Mouse (Mus musculus): Measurements from ENCODE around the gene Yju2. TPM values are rescaled to one million over a fixed set of nuclear protein-coding genes. Genes with fewer than 3 reads are reported as not detected.

Gene Yju2
- total and polyA plus RNA-seq, 3 experiments = 10.7 to 14.4 (median 12.9) TPM

DNA sequence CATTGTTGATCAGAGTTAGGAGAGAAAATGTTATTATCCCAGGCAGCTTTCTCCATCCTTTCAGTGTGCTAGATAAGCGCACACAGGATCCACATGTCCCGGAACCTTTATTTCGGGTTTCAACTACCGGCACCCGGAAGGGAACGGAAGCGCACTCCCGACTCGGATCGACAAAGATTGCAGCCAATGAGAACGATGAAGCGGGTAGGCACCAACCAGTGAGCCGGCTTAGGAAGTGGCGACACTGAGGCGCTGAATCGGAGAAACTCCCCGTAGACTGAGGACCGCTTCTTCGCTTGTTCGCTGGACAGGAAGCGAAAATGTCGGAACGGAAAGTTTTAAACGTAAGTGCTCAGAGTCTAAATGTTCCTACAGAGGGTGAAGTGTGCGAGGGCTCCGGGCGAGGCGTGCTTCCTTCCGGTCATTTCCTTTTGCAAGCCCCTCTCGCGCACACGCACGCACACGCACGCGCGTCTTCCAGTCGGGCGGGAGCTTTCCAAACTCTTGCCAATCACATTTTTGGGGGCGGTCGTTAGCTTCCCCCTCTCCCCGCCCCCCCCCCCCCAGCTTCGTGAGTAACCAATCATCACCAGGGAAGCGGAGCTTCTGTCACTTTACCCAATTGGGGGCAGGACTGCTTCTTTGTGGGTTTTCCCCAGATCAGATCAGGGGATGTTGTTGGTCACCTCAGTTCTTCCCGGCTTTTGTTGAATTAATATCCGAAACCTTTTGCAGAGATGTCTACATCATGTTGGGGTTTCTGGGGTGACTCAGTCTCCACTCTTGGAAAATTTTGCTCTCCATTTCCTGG is at the start of gene Yju2 (continued):
- TF ChIP-seq CTCF (conservative IDR thresholded peaks at IDR 0.05 in 1 of 2, IDR thresholded peaks at IDR 0.05 in 1 of 2; ENCODE audit: low read depth in 2 of 2, low read length in 2 of 2) = no peak

DNA sequence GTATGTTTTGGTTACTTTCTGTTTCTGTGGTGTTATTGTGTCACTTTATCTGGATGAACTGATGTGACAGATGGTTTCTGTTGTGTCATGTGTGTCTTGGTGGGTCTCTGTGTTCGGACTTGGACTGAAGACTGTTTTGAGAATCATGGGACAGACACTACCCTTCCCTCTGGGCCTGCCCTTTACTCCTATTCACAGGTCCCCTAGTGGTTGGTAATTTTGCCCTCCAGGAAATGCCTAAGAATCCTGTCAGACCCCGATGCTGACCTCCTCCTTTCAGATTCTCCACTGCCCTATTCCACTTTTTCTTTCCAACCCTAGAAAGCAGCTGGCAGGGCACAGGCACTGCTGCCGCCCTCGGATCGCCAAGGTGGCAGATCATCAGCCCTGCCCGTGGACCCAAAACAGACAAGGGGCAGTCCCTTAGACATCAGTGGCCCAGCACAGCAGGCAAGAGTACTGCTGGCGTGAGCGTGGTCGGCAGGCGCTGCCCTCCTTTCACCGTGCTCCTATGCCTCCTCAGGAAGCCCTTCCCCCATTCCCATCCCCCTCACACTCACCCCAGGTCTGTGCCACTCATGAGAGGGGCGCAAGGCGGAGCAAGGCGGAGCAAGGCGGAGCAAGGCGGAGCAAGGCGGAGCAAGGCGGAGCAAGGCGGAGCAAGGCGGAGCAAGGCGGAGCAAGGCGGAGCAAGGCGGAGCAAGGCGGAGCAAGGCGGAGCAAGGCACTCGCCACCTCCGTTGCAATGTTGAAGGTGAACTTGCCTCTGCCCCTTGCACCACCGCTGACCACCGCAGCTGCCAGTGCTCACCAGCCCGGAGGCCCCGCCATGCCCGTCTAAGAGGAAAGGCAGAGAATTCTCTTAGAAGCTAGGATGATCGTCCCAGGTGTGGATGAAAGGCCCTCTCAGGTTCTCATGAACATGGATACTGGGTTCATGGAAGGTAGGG is 27.1 kb upstream of the Yju2 start:
- Histone ChIP-seq H3K9me3 (replicated peaks; ENCODE audit: low read length) (peaks cover 28% of the 10 kb centered on the region), H3K4me1 (ENCODE audit: control insufficient read depth in 1 of 2, insufficient read depth in 2 of 2) (no peaks in the 10 kb centered on the region), H3K9ac (ENCODE audit: insufficient read depth, low read depth) (peak overlapping the region; percentile 69), H3K79me2 (replicated peaks; ENCODE audit: control insufficient read depth, extremely low read depth, insufficient read depth, poor library complexity, severe bottlenecking) (no peaks in the 10 kb centered on the region), H3K4me3 (replicated peaks in 1 of 3; ENCODE audit: low read depth in 2 of 3, low read length in 2 of 3, poor library complexity in 1 of 3) (peak overlapping the region; percentile 45 to 58 (median 50)), H3K27me3 (replicated peaks) (no peaks in the 10 kb centered on the region), H3K27ac (ENCODE audit: insufficient read depth, low read depth) (peak overlapping the region; percentile 47), H3K4me2 (ENCODE audit: insufficient read depth, low read depth, poor library complexity, severe bottlenecking) (peak overlapping the region; percentile 48), H3K36me3 (replicated peaks in 1 of 2; ENCODE audit: control insufficient read depth in 1 of 2, insufficient read depth in 1 of 2, low read length in 1 of 2) (peaks cover 0 to 3% of the 10 kb centered on the region in 2 experiments)
- TF ChIP-seq POLR2A (IDR thresholded peaks at IDR 0.05; ENCODE audit: low read depth, low read length) = peak; percentile 54; the same call in 1 of the 2 replicates
- no peak for TF ChIP-seq SIN3A (IDR thresholded peaks at IDR 0.05; ENCODE audit: low read length)
- TF ChIP-seq IRF4 (IDR thresholded peaks at IDR 0.05; ENCODE audit: low read depth, low read length) = no peak
- peak; percentile 96 for TF ChIP-seq CHD2 (IDR thresholded peaks at IDR 0.05; ENCODE audit: low read length)
- TF ChIP-seq MXI1 (IDR thresholded peaks at IDR 0.05; ENCODE audit: low read depth, low read length) = 0 out of 2 replicates have a peak, but pooled peaks have one; percentile 17
- TF ChIP-seq EP300 (IDR thresholded peaks at IDR 0.05; ENCODE audit: low read length) = no peak
- TF ChIP-seq MAFK (IDR thresholded peaks at IDR 0.05; ENCODE audit: insufficient replicate concordance, low read length) = no peak
- TF ChIP-seq MEF2A (IDR thresholded peaks at IDR 0.05; ENCODE audit: borderline replicate concordance, low read depth, low read length) = no peak
- no peak for TF ChIP-seq GABPA (IDR thresholded peaks at IDR 0.05; ENCODE audit: insufficient replicate concordance, low read depth, low read length)
- TF ChIP-seq TCF12 (IDR thresholded peaks at IDR 0.05; ENCODE audit: low read depth, low read length) = no peak
- TF ChIP-seq NRF1 (IDR thresholded peaks at IDR 0.05; ENCODE audit: low read depth, low read length) = peak; percentile 49
- dilution Hi-C loops (cut with MboI; ENCODE audit: extremely low pct_ligation_motif_present, extremely low pct_unique_long_range_greater_than_20kb, low sequenced_read_pairs) (no loop called here), in situ Hi-C loops (cut with MboI; ENCODE audit: low pct_ligation_motif_present, low pct_unique_long_range_greater_than_20kb, low sequenced_read_pairs) (no loop called here)
- peak; percentile 51 for DNase-seq (ENCODE audit: extremely low read depth)

GRCm38 (mm10) chr17:55932635-55933034 is 26.3 kb upstream of the Yju2 start:
- TF ChIP-seq JUN (IDR thresholded peaks at IDR 0.05; ENCODE audit: insufficient read depth, low read depth, low read length) (no peak), SMC3 (IDR thresholded peaks at IDR 0.05; ENCODE audit: low read depth, low read length) (no peak), TCF12 (IDR thresholded peaks at IDR 0.05; ENCODE audit: low read depth, low read length) (no peak), MYC (IDR thresholded peaks at IDR 0.05; ENCODE audit: low read depth, low read length) (no peak), TBP (conservative IDR thresholded peaks at IDR 0.05; ENCODE audit: low read depth, low read length) (no peak), USF2 (conservative IDR thresholded peaks at IDR 0.05; ENCODE audit: low read depth, low read length) (no peak), ZKSCAN1 (IDR thresholded peaks at IDR 0.05; ENCODE audit: borderline replicate concordance, low read depth, low read length) (no peak), POLR2AphosphoS2 (IDR thresholded peaks at IDR 0.05; ENCODE audit: low read depth, low read length) (no peak), RCOR1 (conservative IDR thresholded peaks at IDR 0.05; ENCODE audit: low read depth, low read length) (no peak), MAZ (IDR thresholded peaks at IDR 0.05; ENCODE audit: low read depth, low read length) (no peak), MEF2A (IDR thresholded peaks at IDR 0.05; ENCODE audit: borderline replicate concordance, low read depth, low read length) (no peak)
- H3K4me2 ChIP-seq (ENCODE audit: insufficient read depth, low read depth, poor library complexity, severe bottlenecking) = peak overlapping the region; percentile 48
- no peaks in the 10 kb centered on the region for H3K4me1 ChIP-seq (ENCODE audit: control insufficient read depth in 1 of 2, insufficient read depth in 2 of 2)
- no peaks in the 10 kb centered on the region for H3K27me3 ChIP-seq (replicated peaks)
- H3K4me3 ChIP-seq (replicated peaks in 1 of 3; ENCODE audit: low read depth in 2 of 3, low read length in 2 of 3, poor library complexity in 1 of 3) = peak overlapping the region; percentile 35 to 58 (median 41)
- H3K36me3 ChIP-seq (replicated peaks in 1 of 2; ENCODE audit: control insufficient read depth in 1 of 2, insufficient read depth in 1 of 2, low read length in 1 of 2) = peaks cover 0 to 3% of the 10 kb centered on the region in 2 experiments
- in situ Hi-C loops (cut with MboI; ENCODE audit: low pct_ligation_motif_present, low pct_unique_long_range_greater_than_20kb, low sequenced_read_pairs) (no loop called here), dilution Hi-C loops (cut with MboI; ENCODE audit: extremely low pct_ligation_motif_present, extremely low pct_unique_long_range_greater_than_20kb, low sequenced_read_pairs) (no loop called here)
- H3K9ac ChIP-seq (ENCODE audit: insufficient read depth, low read depth) = peak overlapping the region; percentile 69
- no peak overlapping the region for H3K27ac ChIP-seq (ENCODE audit: insufficient read depth, low read depth)
- no peaks in the 10 kb centered on the region for H3K79me2 ChIP-seq (replicated peaks; ENCODE audit: control insufficient read depth, extremely low read depth, insufficient read depth, poor library complexity, severe bottlenecking)
- peaks cover 33% of the 10 kb centered on the region for H3K9me3 ChIP-seq (replicated peaks; ENCODE audit: low read length)
- DNase-seq (ENCODE audit: extremely low read depth) = no peak
